Comparison of ENCODE assay signal across 9 mouse cellular contexts in the genomic region with DNA sequence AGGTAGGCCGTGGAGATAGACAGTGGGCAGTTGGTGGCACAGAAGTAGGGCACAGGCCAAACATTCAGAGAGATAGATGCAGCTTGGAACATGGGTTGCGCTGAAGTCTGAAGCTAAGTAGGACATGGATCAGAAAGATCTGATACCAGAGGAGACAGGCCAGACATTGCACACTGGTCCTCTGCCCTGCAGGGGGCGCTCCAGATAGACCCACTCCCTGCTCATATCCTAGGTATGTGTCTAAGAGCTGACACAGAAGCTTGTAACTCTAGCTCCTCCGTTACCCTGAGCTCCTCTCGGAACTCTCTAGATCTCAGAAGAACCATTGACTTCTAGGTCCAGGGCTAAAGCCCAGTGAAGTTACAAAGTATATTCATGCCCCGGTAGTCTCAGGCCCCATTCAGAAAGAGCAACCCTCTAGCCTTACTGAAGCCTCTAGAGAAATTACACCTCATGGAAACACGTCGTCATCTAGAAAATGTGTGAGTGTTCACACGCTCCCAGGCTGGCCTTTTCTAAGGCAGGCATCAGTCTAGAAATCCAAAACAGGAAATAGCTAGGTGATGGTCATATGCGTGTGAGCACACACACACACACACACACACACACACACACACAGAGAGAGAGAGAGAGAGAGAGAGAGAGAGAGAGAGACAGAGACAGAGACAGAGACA.
DNase-seq lines count a peak whose midpoint lies in the region; TF ChIP-seq lines count a peak whose summit lies in the region.
"Had no signal": no experiment of that assay in that cellular context is flagged by ENCODE, and none has a peak within 500 bp of the region (broad histone marks: within the 10 kb centered on the region; RNA-seq: fewer than 3 reads in every experiment).

No protein-coding gene starts in this region.

- no peaks in the 10 kb centered on the region for H3K36me3 ChIP-seq in ES-Bruce4 (ENCODE audit: control insufficient read depth, insufficient read depth, low read length, poor library complexity, severe bottlenecking)
- H3K36me3 ChIP-seq in midbrain, embryonic 10.5 days: no peaks in the 10 kb centered on the region

- peak; percentile 29; the same call in 1 of the 2 replicates for TF ChIP-seq CTCF in lung, adult 2 months (IDR thresholded peaks at IDR 0.05; ENCODE audit: insufficient read depth, low read length)
- TF ChIP-seq CTCF in ES-Bruce4 (IDR thresholded peaks at IDR 0.05; ENCODE audit: low read depth, low read length): peak; percentile 61

- no peak overlapping the region for H3K4me3 ChIP-seq in lung, adult 2 months (replicated peaks; ENCODE audit: extremely low read depth, low read depth, low read length)
- H3K4me3 ChIP-seq in ES-Bruce4 (ENCODE audit: low read depth, low read length): no peak overlapping the region
- no peak overlapping the region for H3K4me3 ChIP-seq in midbrain, embryonic 10.5 days
- H3K4me3 ChIP-seq: myocyte had no signal

- no peak overlapping the region for H3K27ac ChIP-seq in ES-Bruce4 (ENCODE audit: insufficient read depth, low read length)
- no peak overlapping the region for H3K27ac ChIP-seq in midbrain, embryonic 10.5 days (replicated peaks)

- no peak overlapping the region for H3K9ac ChIP-seq in ES-Bruce4 (ENCODE audit: low read depth, poor library complexity, severe bottlenecking)

- H3K9me3 ChIP-seq in ES-Bruce4 (replicated peaks; ENCODE audit: control insufficient read depth, insufficient read depth, low read length, poor library complexity, severe bottlenecking): no peaks in the 10 kb centered on the region
- H3K9me3 ChIP-seq in midbrain, embryonic 10.5 days (replicated peaks): no peaks in the 10 kb centered on the region

- no peak for TF ChIP-seq POLR2A in lung, adult 2 months (IDR thresholded peaks at IDR 0.05; ENCODE audit: borderline replicate concordance, extremely low read depth, low read depth, low read length)
- no peak for TF ChIP-seq POLR2A in ES-Bruce4 (IDR thresholded peaks at IDR 0.05; ENCODE audit: insufficient read depth, low read length)

- TF ChIP-seq EP300 in ES-Bruce4 (IDR thresholded peaks at IDR 0.05; ENCODE audit: insufficient read depth, low read depth, low read length): no peak

- H3K4me1 ChIP-seq in lung, adult 2 months (ENCODE audit: control insufficient read depth, insufficient read depth, low read length): no peaks in the 10 kb centered on the region; the same call in 1 of the 2 replicates
- H3K4me1 ChIP-seq in ES-Bruce4 (ENCODE audit: control insufficient read depth, insufficient read depth, low read length): no peaks in the 10 kb centered on the region
- 0 out of 2 replicates have a peak, but pooled peaks cover 5% of the 10 kb centered on the region for H3K4me1 ChIP-seq in midbrain, embryonic 10.5 days

- no peak for DNase-seq in lung, adult 2 months
- DNase-seq in lung, postnatal 10 days: no peak
- peak; percentile 20 for DNase-seq in adipocyte (ENCODE audit: low spot score)
- DNase-seq in naive thymus-derived CD4-positive, alpha-beta T cell, adult 2 months (ENCODE audit: low read depth): peak; percentile 79
- no peak for DNase-seq in cerebellum, adult 11-12 months
- DNase-seq in midbrain, embryonic 10.5 days (ENCODE audit: low spot score): no peak
- DNase-seq: kidney, adult 8-10 months had no signal

- 75% methylated on average over 10 of the region's 10 CpGs for WGBS in lung, adult 2 months
- WGBS in midbrain, embryonic 10.5 days: 87% methylated on average over 10 of the region's 10 CpGs

- H3K27me3 ChIP-seq in ES-Bruce4 (ENCODE audit: control insufficient read depth, insufficient read depth, low read length, poor library complexity, severe bottlenecking): no peaks in the 10 kb centered on the region
- H3K27me3 ChIP-seq in midbrain, embryonic 10.5 days (ENCODE audit: low read depth, poor library complexity, severe bottlenecking): peaks cover 10% of the 10 kb centered on the region

Comparison
In these comparisons a context has a peak if more than half of its experiments do, and no peak if none do; other contexts are left out.
1. DNase-seq: peak in adipocyte (single experiment) and naive thymus-derived CD4-positive, alpha-beta T cell, adult 2 months (single experiment); none in lung, adult 2 months (single experiment), lung, postnatal 10 days (single experiment), cerebellum, adult 11-12 months (single experiment) and midbrain, embryonic 10.5 days (single experiment).